Mouse (Mus musculus): ENCODE measurements around the gene Maml2. TPM values are rescaled to one million over a fixed set of nuclear protein-coding genes. Genes with fewer than 3 reads are reported as not detected.

The Maml2 gene
- polyA plus RNA-seq, 1 experiment from 2014 or later, result 11.6 TPM

GRCm38 (mm10) chr9:13454651-13455123 is 156.9 kb downstream of the Maml2 start:
- Histone ChIP-seq H3K4me3 (no peak overlapping the region), H3K36me3 (no peaks in the 10 kb centered on the region), H3K27me3 (replicated peaks) (no peaks in the 10 kb centered on the region), H3K4me1 (replicated peaks) (peaks cover 32% of the 10 kb centered on the region), H3K27ac (ENCODE audit: poor library complexity, severe bottlenecking) (peak overlapping the region; percentile 74), H3K9ac (no peak overlapping the region), H3K4me2 (peak overlapping the region; percentile 37), H3K9me3 (replicated peaks) (no peaks in the 10 kb centered on the region)
- ATAC-seq (ENCODE audit: insufficient number of reproducible peaks, low FRiP score), result peak; percentile 25; the same call in 1 of the 2 replicates
- WGBS, result 30% methylated on average over 7 of the region's 7 CpGs

GRCm38 (mm10) chr9:13455231-13455630 is 157.5 kb downstream of the Maml2 start:
- peak overlapping the region; percentile 74 for H3K27ac ChIP-seq (ENCODE audit: poor library complexity, severe bottlenecking)
- 78% methylated on average over 1 of the region's 1 CpGs for WGBS
- peak overlapping the region; percentile 37 for H3K4me2 ChIP-seq
- H3K4me3 ChIP-seq, result no peak overlapping the region
- H3K9ac ChIP-seq, result no peak overlapping the region
- H3K36me3 ChIP-seq, result no peaks in the 10 kb centered on the region
- no peaks in the 10 kb centered on the region for H3K27me3 ChIP-seq (replicated peaks)
- H3K4me1 ChIP-seq (replicated peaks), result peaks cover 26% of the 10 kb centered on the region
- no peak for ATAC-seq (ENCODE audit: insufficient number of reproducible peaks, low FRiP score)
- no peaks in the 10 kb centered on the region for H3K9me3 ChIP-seq (replicated peaks)

- Histone ChIP-seq H3K27ac (ENCODE audit: poor library complexity, severe bottlenecking) (no peak overlapping the region), H3K36me3 (no peaks in the 10 kb centered on the region), H3K4me1 (replicated peaks) (peaks cover 23% of the 10 kb centered on the region), H3K4me2 (no peak overlapping the region), H3K4me3 (no peak overlapping the region), H3K9me3 (replicated peaks) (no peaks in the 10 kb centered on the region), H3K27me3 (replicated peaks) (no peaks in the 10 kb centered on the region), H3K9ac (no peak overlapping the region)
- no peak for ATAC-seq (ENCODE audit: insufficient number of reproducible peaks, low FRiP score)
- 81% methylated on average over 6 of the region's 6 CpGs for WGBS
Measured at GRCm38 (mm10) chr9:13457774-13458173, 160.0 kb downstream of the Maml2 start.

GRCm38 (mm10) chr9:13459371-13459770 is 161.6 kb downstream of the Maml2 start:
- no peak overlapping the region for H3K4me3 ChIP-seq
- 49% methylated on average over 1 of the region's 1 CpGs for WGBS
- no peak for ATAC-seq (ENCODE audit: insufficient number of reproducible peaks, low FRiP score)
- peaks cover 23% of the 10 kb centered on the region for H3K4me1 ChIP-seq (replicated peaks)
- no peaks in the 10 kb centered on the region for H3K36me3 ChIP-seq
- no peak overlapping the region for H3K4me2 ChIP-seq
- no peaks in the 10 kb centered on the region for H3K27me3 ChIP-seq (replicated peaks)
- no peaks in the 10 kb centered on the region for H3K9me3 ChIP-seq (replicated peaks)
- H3K27ac ChIP-seq (ENCODE audit: poor library complexity, severe bottlenecking), result no peak overlapping the region
- H3K9ac ChIP-seq, result no peak overlapping the region

GRCm38 (mm10) chr9:13460012-13460411 is 162.3 kb downstream of the Maml2 start:
- no peaks in the 10 kb centered on the region for H3K27me3 ChIP-seq (replicated peaks)
- H3K9me3 ChIP-seq (replicated peaks), result no peaks in the 10 kb centered on the region
- peaks cover 23% of the 10 kb centered on the region for H3K4me1 ChIP-seq (replicated peaks)
- no peak overlapping the region for H3K9ac ChIP-seq
- no peak for ATAC-seq (ENCODE audit: insufficient number of reproducible peaks, low FRiP score)
- H3K27ac ChIP-seq (ENCODE audit: poor library complexity, severe bottlenecking), result no peak overlapping the region
- no peak overlapping the region for H3K4me3 ChIP-seq
- no peaks in the 10 kb centered on the region for H3K36me3 ChIP-seq
- no peak overlapping the region for H3K4me2 ChIP-seq
- WGBS, result 83% methylated on average over 3 of the region's 3 CpGs

- ATAC-seq (ENCODE audit: insufficient number of reproducible peaks, low FRiP score), result no peak
- Histone ChIP-seq H3K27me3 (replicated peaks) (no peaks in the 10 kb centered on the region), H3K9me3 (replicated peaks) (no peaks in the 10 kb centered on the region), H3K9ac (no peak overlapping the region), H3K27ac (ENCODE audit: poor library complexity, severe bottlenecking) (no peak overlapping the region), H3K4me1 (replicated peaks) (peaks cover 27% of the 10 kb centered on the region), H3K4me3 (no peak overlapping the region), H3K36me3 (no peaks in the 10 kb centered on the region), H3K4me2 (no peak overlapping the region)
- 88% methylated on average over 1 of the region's 1 CpGs for WGBS
Measured at GRCm38 (mm10) chr9:13460926-13461325, 163.2 kb downstream of the Maml2 start.

- Histone ChIP-seq H3K9me3 (replicated peaks) (no peaks in the 10 kb centered on the region), H3K4me3 (no peak overlapping the region), H3K4me2 (no peak overlapping the region), H3K36me3 (no peaks in the 10 kb centered on the region), H3K4me1 (replicated peaks) (peaks cover 52% of the 10 kb centered on the region), H3K27me3 (replicated peaks) (no peaks in the 10 kb centered on the region), H3K9ac (no peak overlapping the region), H3K27ac (ENCODE audit: poor library complexity, severe bottlenecking) (no peak overlapping the region; the same call in 1 of the 2 replicates)
- WGBS, result 54% methylated on average over 4 of the region's 4 CpGs
- ATAC-seq (ENCODE audit: insufficient number of reproducible peaks, low FRiP score), result no peak
Measured at GRCm38 (mm10) chr9:13465358-13466020, 167.7 kb downstream of the Maml2 start.

- Histone ChIP-seq H3K4me1 (replicated peaks) (peaks cover 53% of the 10 kb centered on the region), H3K36me3 (no peaks in the 10 kb centered on the region), H3K9ac (no peak overlapping the region), H3K4me3 (no peak overlapping the region), H3K9me3 (replicated peaks) (no peaks in the 10 kb centered on the region), H3K27me3 (replicated peaks) (no peaks in the 10 kb centered on the region), H3K27ac (ENCODE audit: poor library complexity, severe bottlenecking) (peak overlapping the region; percentile 36; the same call in 1 of the 2 replicates), H3K4me2 (no peak overlapping the region)
- no peak for ATAC-seq (ENCODE audit: insufficient number of reproducible peaks, low FRiP score)
- 61% methylated on average over 4 of the region's 4 CpGs for WGBS
Measured at GRCm38 (mm10) chr9:13466351-13466750, 168.6 kb downstream of the Maml2 start.

GRCm38 (mm10) chr9:13466816-13467215 is 169.1 kb downstream of the Maml2 start:
- Histone ChIP-seq H3K27ac (ENCODE audit: poor library complexity, severe bottlenecking) (no peak overlapping the region), H3K4me3 (no peak overlapping the region), H3K4me2 (no peak overlapping the region), H3K9me3 (replicated peaks) (no peaks in the 10 kb centered on the region), H3K4me1 (replicated peaks) (peaks cover 53% of the 10 kb centered on the region), H3K36me3 (no peaks in the 10 kb centered on the region), H3K9ac (no peak overlapping the region), H3K27me3 (replicated peaks) (no peaks in the 10 kb centered on the region)
- ATAC-seq (ENCODE audit: insufficient number of reproducible peaks, low FRiP score), result no peak
- WGBS, result 75% methylated on average over 10 of the region's 10 CpGs

GRCm38 (mm10) chr9:13467745-13468144 is 170.0 kb downstream of the Maml2 start:
- Histone ChIP-seq H3K4me2 (no peak overlapping the region), H3K27me3 (replicated peaks) (no peaks in the 10 kb centered on the region), H3K9me3 (replicated peaks) (no peaks in the 10 kb centered on the region), H3K36me3 (no peaks in the 10 kb centered on the region), H3K9ac (no peak overlapping the region), H3K4me1 (replicated peaks) (peaks cover 53% of the 10 kb centered on the region), H3K27ac (ENCODE audit: poor library complexity, severe bottlenecking) (no peak overlapping the region), H3K4me3 (no peak overlapping the region)
- no peak for ATAC-seq (ENCODE audit: insufficient number of reproducible peaks, low FRiP score)
- 80% methylated on average over 7 of the region's 7 CpGs for WGBS

- peaks cover 53% of the 10 kb centered on the region for H3K4me1 ChIP-seq (replicated peaks)
- H3K36me3 ChIP-seq, result no peaks in the 10 kb centered on the region
- 67% methylated on average over 6 of the region's 6 CpGs for WGBS
- H3K4me2 ChIP-seq, result no peak overlapping the region
- no peak overlapping the region for H3K4me3 ChIP-seq
- no peak overlapping the region for H3K9ac ChIP-seq
- no peak for ATAC-seq (ENCODE audit: insufficient number of reproducible peaks, low FRiP score)
- no peaks in the 10 kb centered on the region for H3K9me3 ChIP-seq (replicated peaks)
- H3K27ac ChIP-seq (ENCODE audit: poor library complexity, severe bottlenecking), result peak overlapping the region; percentile 63; the same call in 1 of the 2 replicates
- no peaks in the 10 kb centered on the region for H3K27me3 ChIP-seq (replicated peaks)
Measured at GRCm38 (mm10) chr9:13468778-13469177, 171.0 kb downstream of the Maml2 start.

- Histone ChIP-seq H3K9me3 (replicated peaks) (no peaks in the 10 kb centered on the region), H3K4me3 (no peak overlapping the region), H3K27ac (ENCODE audit: poor library complexity, severe bottlenecking) (no peak overlapping the region), H3K27me3 (replicated peaks) (no peaks in the 10 kb centered on the region), H3K36me3 (no peaks in the 10 kb centered on the region), H3K4me1 (replicated peaks) (peaks cover 50% of the 10 kb centered on the region), H3K4me2 (no peak overlapping the region), H3K9ac (no peak overlapping the region)
- ATAC-seq (ENCODE audit: insufficient number of reproducible peaks, low FRiP score), result no peak
- WGBS, result 25% methylated on average over 7 of the region's 7 CpGs
Measured at GRCm38 (mm10) chr9:13470013-13470412, 172.3 kb downstream of the Maml2 start.

Data from heart, embryonic 12.5 days (tissue).